Mouse (Mus musculus) inflammation-experienced regulatory T-cells, adult 6 months (primary cell): ENCODE data around the gene Mrgpre. TPM values are rescaled to one million over a fixed set of nuclear protein-coding genes. Genes with fewer than 3 reads are reported as not detected.

ENCODE experiments used
- ATAC-seq: one replicate; pipeline ENCODE4 v1.8.0; 2017
- polyA plus RNA-seq, 3 experiments: library from polyadenylated mRNA; unstranded; fragments of 100-300 nt; shearing (Covaris generic); gene quantifications; one replicate each; pipeline ENCODE4 v1.2.1; 2017

Mrgpre gene
- 1 to 10 TPM; 3.9 to 6.4 (median 4.2) TPM for polyA plus RNA-seq

- peak; percentile 66 for ATAC-seq
Measured at GRCm38 (mm10) chr7:143783996-143784829, at the start of gene Mrgpre. Gene Mrgpre (minus strand): TSS chr7:143784500.

GRCm38 (mm10) chr7:143833581-143834190, 49.4 kb upstream of the Mrgpre start:
- ATAC-seq, result no peak

GRCm38 (mm10) chr7:143832611-143833010, 48.3 kb upstream of the Mrgpre start:
- no peak for ATAC-seq

- ATAC-seq, result no peak
Measured at GRCm38 (mm10) chr7:143832196-143832595, 47.9 kb upstream of the Mrgpre start.

GRCm38 (mm10) chr7:143830399-143830798, 46.1 kb upstream of the Mrgpre start:
- ATAC-seq, result peak; percentile 36

- ATAC-seq, result peak; percentile 95
Measured at GRCm38 (mm10) chr7:143829504-143830331, 45.4 kb upstream of the Mrgpre start.

- ATAC-seq, result no peak
Measured at GRCm38 (mm10) chr7:143826985-143827384, 42.7 kb upstream of the Mrgpre start.

GRCm38 (mm10) chr7:143823266-143823605, 38.9 kb upstream of the Mrgpre start:
- no peak for ATAC-seq

GRCm38 (mm10) chr7:143822375-143823265, 38.3 kb upstream of the Mrgpre start, which contains the start of the genes Nadsyn1 and Dhcr7:
Gene Nadsyn1 (minus strand): TSS chr7:143822849.
Gene Dhcr7 (plus strand): TSS chr7:143823145.
- peak; percentile 99 for ATAC-seq

- no peak for ATAC-seq
Measured at GRCm38 (mm10) chr7:143821241-143821640, 36.9 kb upstream of the Mrgpre start.

- ATAC-seq, result no peak
Measured at GRCm38 (mm10) chr7:143819201-143819600, 34.9 kb upstream of the Mrgpre start.

- no peak for ATAC-seq
Measured at GRCm38 (mm10) chr7:143808909-143809308, 24.6 kb upstream of the Mrgpre start.

GRCm38 (mm10) chr7:143805199-143805624, 20.9 kb upstream of the Mrgpre start:
- no peak for ATAC-seq

- ATAC-seq, result no peak
Measured at GRCm38 (mm10) chr7:143801195-143802065, 17.1 kb upstream of the Mrgpre start.

- no peak for ATAC-seq
Measured at GRCm38 (mm10) chr7:143800770-143801169, 16.5 kb upstream of the Mrgpre start.

- no peak for ATAC-seq
Measured at GRCm38 (mm10) chr7:143798783-143799182, 14.5 kb upstream of the Mrgpre start.

- ATAC-seq, result peak; percentile 46
Measured at GRCm38 (mm10) chr7:143793121-143793520, 8.8 kb upstream of the Mrgpre start.

- no peak for ATAC-seq
Measured at GRCm38 (mm10) chr7:143792336-143792985, 8.2 kb upstream of the Mrgpre start.

- ATAC-seq, result no peak
Measured at GRCm38 (mm10) chr7:143783378-143783995, 813 bp downstream of the Mrgpre start.

GRCm38 (mm10) chr7:143777375-143777774, 6.9 kb downstream of the Mrgpre start:
- ATAC-seq, result no peak
